Mouse (Mus musculus): ENCODE results near the gene Arhgef3.

DNA sequence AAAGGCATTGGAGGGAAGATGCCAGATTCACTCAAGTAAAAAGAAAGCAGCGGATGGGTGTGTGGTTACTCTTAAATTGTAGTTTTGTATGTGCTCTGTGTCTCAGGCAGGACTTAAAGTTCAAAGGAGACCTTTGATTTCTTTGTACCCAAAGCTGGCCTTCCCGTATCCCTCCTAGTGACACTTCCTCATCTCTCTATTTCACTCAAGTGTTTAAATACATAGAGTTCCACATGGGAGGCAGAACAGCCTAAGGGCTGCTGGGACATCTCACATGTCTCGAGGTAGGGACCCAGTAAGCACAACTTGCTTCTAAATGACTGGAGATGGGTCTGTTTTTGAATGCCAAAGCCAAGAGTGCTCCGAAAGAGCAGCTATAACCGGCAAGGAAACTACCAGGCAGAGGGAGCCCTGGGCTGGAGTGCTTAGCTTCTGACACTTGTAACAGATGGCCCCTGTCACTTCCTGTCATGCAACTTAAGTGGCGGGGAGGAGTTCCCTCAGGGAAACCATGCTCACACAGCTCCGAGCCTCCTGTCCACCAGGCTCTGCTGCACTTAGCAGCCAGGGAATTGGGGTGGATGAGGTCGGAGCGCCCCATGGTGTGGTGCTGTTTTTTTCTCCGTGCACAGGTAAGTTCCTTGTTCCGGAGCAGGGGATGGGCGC, 123.0 kb downstream of the Arhgef3 start:
- TF ChIP-seq CTCF (IDR thresholded peaks at IDR 0.05; ENCODE audit: low read depth, low read length) (no peak), POLR2AphosphoS5 (IDR thresholded peaks at IDR 0.05; ENCODE audit: insufficient replicate concordance, low read depth, low read length) (no peak), GATA1 (IDR thresholded peaks at IDR 0.05; ENCODE audit: borderline replicate concordance, low read length) (no peak), TAL1 (conservative IDR thresholded peaks at IDR 0.05; ENCODE audit: low read depth, low read length) (no peak)

Measured in G1E (cell line).